Mouse (Mus musculus) hindbrain, embryonic 14.5 days (tissue): Measurements from ENCODE around the gene Cox7b. TPM values are rescaled to one million over a fixed set of nuclear protein-coding genes. Genes with fewer than 3 reads are reported as not detected.

Source experiments
- ATAC-seq: fragments of 200-750 bp; cut with Nextera tagmentation; 2 replicates; pipeline ENCODE4 v1.8.0; 2017; ENCODE audit warnings: moderate number of reproducible peaks, mild to moderate bottlenecking, moderate TSS enrichment, moderate library complexity; ENCODE audit not compliant: low FRiP score
- DNase-seq: peaks from one replicate; pipeline ENCODE4 v3.0.0-alpha.2; 2015; ENCODE audit warnings: low spot score
- H3K27ac ChIP-seq: fragments of 300-500 bp; sonication (generic); 2 replicates; pipeline ENCODE4 v1.5.1; 2014; ENCODE audit warnings: mild to moderate bottlenecking, moderate library complexity
- H3K27me3 ChIP-seq: fragments of 300-500 bp; sonication (generic); 2 replicates; pipeline ENCODE4 v1.6.1; 2014; ENCODE audit warnings: mild to moderate bottlenecking, low read length, mixed read lengths; ENCODE audit not compliant: control insufficient read depth, insufficient read depth
- H3K36me3 ChIP-seq: fragments of 300-500 bp; sonication (generic); replicated peaks from 2 replicates; pipeline ENCODE4 v1.6.1; 2014; ENCODE audit not compliant: control insufficient read depth, insufficient read depth
- H3K4me1 ChIP-seq: fragments of 300-500 bp; sonication (generic); replicated peaks from 2 replicates; pipeline ENCODE4 v1.6.1; 2014; ENCODE audit warnings: antibody characterized with exemption, low read length, mixed read lengths; ENCODE audit not compliant: control insufficient read depth, insufficient read depth
- H3K4me2 ChIP-seq: fragments of 300-500 bp; sonication (generic); replicated peaks from 2 replicates; pipeline ENCODE4 v1.6.1; 2014; ENCODE audit warnings: mild to moderate bottlenecking, moderate library complexity
- H3K4me3 ChIP-seq: fragments of 300-500 bp; sonication (generic); replicated peaks from 2 replicates; pipeline ENCODE4 v1.5.1; 2014; ENCODE audit warnings: mild to moderate bottlenecking, low read length
- H3K9ac ChIP-seq: fragments of 300-500 bp; sonication (generic); 2 replicates; pipeline ENCODE4 v1.6.1; 2014
- H3K9me3 ChIP-seq: fragments of 300-500 bp; sonication (generic); 2 replicates; pipeline ENCODE4 v1.6.1; 2016; ENCODE audit warnings: low read length; ENCODE audit not compliant: control insufficient read depth
- WGBS: fragments of 180-500 bp; shearing (Covaris S2); extraction: QIAGEN DNeasy Blood & Tissue Kit; methylation state at CpG from one replicate; pipeline ENCODE4 v1.1.7; 2014; 5-methylcytosine and 5-hydroxymethylcytosine counted together
- polyA plus RNA-seq: library from polyadenylated mRNA; unstranded; fragments of >200 nt; fragmentation: Nextera tagmentation; extraction: Ambion mirVana; gene quantifications from 2 replicates; pipeline ENCODE4 v1.2.1, GENCODE M21; 2014

Gene Cox7b
- polyA plus RNA-seq, 1 experiment from 2014 or later = 458 TPM

GRCm38 (mm10) chrX:106026418-106027342, 11.2 kb downstream of the Cox7b start, which contains the start of gene Atp7a:
Gene Atp7a (plus strand): TSS chrX:106027276.
- 12% methylated on average over 36 of the region's 36 CpGs for WGBS

GRCm38 (mm10) chrX:106027343-106027674, 11.8 kb downstream of the Cox7b start:
- H3K27me3 ChIP-seq = no peaks in the 10 kb centered on the region
- H3K4me3 ChIP-seq = peak overlapping the region; percentile 54
- H3K9me3 ChIP-seq = no peaks in the 10 kb centered on the region
- DNase-seq (no peak), ATAC-seq (no peak; the same call in 1 of the 2 replicates)
- H3K4me2 ChIP-seq = peak overlapping the region; percentile 64
- no peaks in the 10 kb centered on the region for H3K36me3 ChIP-seq
- peak overlapping the region; percentile 62 for H3K9ac ChIP-seq
- WGBS = 12% methylated on average over 8 of the region's 8 CpGs
- peak overlapping the region; percentile 51; the same call in 1 of the 2 replicates for H3K27ac ChIP-seq
- H3K4me1 ChIP-seq = 0 out of 2 replicates have a peak, but pooled peaks cover 13% of the 10 kb centered on the region

More at GRCm38 (mm10) chrX:106026418-106027342, 11.2 kb downstream of the Cox7b start, which contains the start of gene Atp7a:
- peaks cover 5% of the 10 kb centered on the region; the same call in 1 of the 2 replicates for H3K36me3 ChIP-seq
- ATAC-seq = peak; percentile 97
- H3K27ac ChIP-seq = peak within 1 kb of the TSS; percentile 62; the same call in 1 of the 2 replicates
- 0 out of 2 replicates have a peak, but pooled peaks cover 13% of the 10 kb centered on the region for H3K4me1 ChIP-seq
- H3K9ac ChIP-seq = peak within 1 kb of the TSS; percentile 62
- H3K4me2 ChIP-seq = peak within 1 kb of the TSS; percentile 64
- H3K9me3 ChIP-seq = no peaks in the 10 kb centered on the region
- peak; percentile 87 for DNase-seq
- H3K4me3 ChIP-seq = peak within 1 kb of the TSS; percentile 54
- H3K27me3 ChIP-seq = no peaks in the 10 kb centered on the region

- Histone ChIP-seq H3K9me3 (no peaks in the 10 kb centered on the region), H3K4me2 (no peak overlapping the region), H3K4me1 (0 out of 2 replicates have a peak, but pooled peaks cover 13% of the 10 kb centered on the region), H3K9ac (no peak overlapping the region), H3K4me3 (no peak overlapping the region), H3K27me3 (no peaks in the 10 kb centered on the region), H3K27ac (no peak overlapping the region), H3K36me3 (no peaks in the 10 kb centered on the region)
- WGBS = 83% methylated on average over 5 of the region's 5 CpGs
- DNase-seq (no peak), ATAC-seq (no peak)
Observed at GRCm38 (mm10) chrX:106030176-106030575, 14.7 kb downstream of the Cox7b start.

GRCm38 (mm10) chrX:106031124-106031523, 15.6 kb downstream of the Cox7b start:
- ATAC-seq (no peak), DNase-seq (no peak)
- Histone ChIP-seq H3K4me1 (0 out of 2 replicates have a peak, but pooled peaks cover 13% of the 10 kb centered on the region), H3K9ac (no peak overlapping the region), H3K27ac (no peak overlapping the region), H3K4me2 (no peak overlapping the region), H3K36me3 (no peaks in the 10 kb centered on the region), H3K27me3 (no peaks in the 10 kb centered on the region), H3K9me3 (no peaks in the 10 kb centered on the region), H3K4me3 (no peak overlapping the region)

GRCm38 (mm10) chrX:106035727-106036126, 20.2 kb downstream of the Cox7b start:
- WGBS = 64% methylated on average over 2 of the region's 2 CpGs
- ATAC-seq = no peak
- DNase-seq = no peak
- Histone ChIP-seq H3K9me3 (no peaks in the 10 kb centered on the region), H3K4me3 (no peak overlapping the region), H3K27ac (no peak overlapping the region), H3K27me3 (no peaks in the 10 kb centered on the region), H3K4me1 (no peaks in the 10 kb centered on the region), H3K9ac (no peak overlapping the region), H3K4me2 (no peak overlapping the region), H3K36me3 (no peaks in the 10 kb centered on the region)

GRCm38 (mm10) chrX:106037185-106037752, 21.8 kb downstream of the Cox7b start:
- Histone ChIP-seq H3K4me3 (no peak overlapping the region), H3K9me3 (no peaks in the 10 kb centered on the region), H3K36me3 (no peaks in the 10 kb centered on the region), H3K9ac (no peak overlapping the region), H3K27ac (no peak overlapping the region), H3K4me2 (no peak overlapping the region), H3K27me3 (no peaks in the 10 kb centered on the region), H3K4me1 (no peaks in the 10 kb centered on the region)
- WGBS = 88% methylated on average over 3 of the region's 3 CpGs
- no peak for ATAC-seq
- DNase-seq = no peak

GRCm38 (mm10) chrX:106043863-106044617, 28.5 kb downstream of the Cox7b start:
- H3K27ac ChIP-seq = no peak overlapping the region
- H3K9ac ChIP-seq = no peak overlapping the region
- H3K36me3 ChIP-seq = no peaks in the 10 kb centered on the region
- no peaks in the 10 kb centered on the region for H3K4me1 ChIP-seq
- ATAC-seq = no peak
- no peak for DNase-seq
- WGBS = 60% methylated on average over 8 of the region's 8 CpGs
- H3K9me3 ChIP-seq = no peaks in the 10 kb centered on the region
- no peak overlapping the region; the same call in 1 of the 2 replicates for H3K4me2 ChIP-seq
- no peak overlapping the region for H3K4me3 ChIP-seq
- H3K27me3 ChIP-seq = no peaks in the 10 kb centered on the region

GRCm38 (mm10) chrX:106045455-106045854, 30.0 kb downstream of the Cox7b start:
- H3K4me1 ChIP-seq = no peaks in the 10 kb centered on the region
- no peak for DNase-seq
- no peaks in the 10 kb centered on the region for H3K9me3 ChIP-seq
- H3K36me3 ChIP-seq = no peaks in the 10 kb centered on the region
- ATAC-seq = no peak
- no peak overlapping the region for H3K4me3 ChIP-seq
- H3K27me3 ChIP-seq = no peaks in the 10 kb centered on the region
- 53% methylated on average over 2 of the region's 2 CpGs for WGBS
- no peak overlapping the region for H3K27ac ChIP-seq
- no peak overlapping the region for H3K9ac ChIP-seq
- no peak overlapping the region for H3K4me2 ChIP-seq

GRCm38 (mm10) chrX:106045928-106046327, 30.4 kb downstream of the Cox7b start:
- no peak for DNase-seq
- 77% methylated on average over 9 of the region's 9 CpGs for WGBS
- no peaks in the 10 kb centered on the region for H3K36me3 ChIP-seq

More at GRCm38 (mm10) chrX:106045928-106046327, 30.4 kb downstream of the Cox7b start:
- no peaks in the 10 kb centered on the region for H3K27me3 ChIP-seq
- no peak overlapping the region; the same call in 1 of the 2 replicates for H3K27ac ChIP-seq
- H3K9me3 ChIP-seq = no peaks in the 10 kb centered on the region
- no peaks in the 10 kb centered on the region for H3K4me1 ChIP-seq
- no peak overlapping the region for H3K4me3 ChIP-seq
- no peak for ATAC-seq
- H3K4me2 ChIP-seq = no peak overlapping the region
- no peak overlapping the region for H3K9ac ChIP-seq
